Mouse (Mus musculus) intestine, embryonic 16.5 days (tissue): ENCODE measurements around the gene Cib2. TPM values are rescaled to one million over a fixed set of nuclear protein-coding genes. Genes with fewer than 3 reads are reported as not detected.
A peak's percentile ranks its signal among the peaks of the same experiment; 100 is the strongest.
"Not testable (repeated sequence)": the region's sequence is repeated elsewhere in the genome, so short reads cannot be mapped to it uniquely, and the experiment has no call there.

ENCODE experiments used
- ATAC-seq: fragments of 200-750 bp; cut with Nextera tagmentation; 2 replicates; pipeline ENCODE4 v1.8.0; 2017; ENCODE audit warnings: moderate TSS enrichment, moderate library complexity
- H3K27ac ChIP-seq: fragments of 300-500 bp; sonication (generic); 2 replicates; pipeline ENCODE4 v1.5.1; 2014; ENCODE audit warnings: mild to moderate bottlenecking, low read length
- H3K27me3 ChIP-seq: fragments of 300-500 bp; sonication (generic); replicated peaks from 2 replicates; pipeline ENCODE4 v1.6.1; 2014; ENCODE audit warnings: low read length, control low read depth, mixed read lengths; ENCODE audit not compliant: control insufficient read depth, insufficient read depth
- H3K36me3 ChIP-seq: fragments of 300-500 bp; sonication (generic); 2 replicates; pipeline ENCODE4 v1.6.1; 2014; ENCODE audit warnings: low read length, control low read depth; ENCODE audit not compliant: control insufficient read depth, insufficient read depth
- H3K4me1 ChIP-seq: fragments of 300-500 bp; sonication (generic); 2 replicates; pipeline ENCODE4 v1.6.1; 2014; ENCODE audit warnings: low read length, control low read depth, mixed read lengths; ENCODE audit not compliant: control insufficient read depth, insufficient read depth
- H3K4me2 ChIP-seq: fragments of 300-500 bp; sonication (generic); 2 replicates; pipeline ENCODE4 v1.6.1; 2014; ENCODE audit warnings: low read depth, low read length, control low read depth
- H3K4me3 ChIP-seq: fragments of 300-500 bp; sonication (generic); 2 replicates; pipeline ENCODE4 v1.5.1; 2014; ENCODE audit warnings: mild to moderate bottlenecking, low read length
- H3K9ac ChIP-seq: fragments of 300-500 bp; sonication (generic); 2 replicates; pipeline ENCODE4 v1.6.1; 2014; ENCODE audit warnings: low read depth, low read length
- H3K9me3 ChIP-seq: fragments of 300-500 bp; sonication (generic); 2 replicates; pipeline ENCODE4 v1.6.1; 2016; ENCODE audit warnings: low read length, control low read depth; ENCODE audit not compliant: control insufficient read depth
- WGBS: fragments of 180-500 bp; shearing (Covaris S2); extraction: QIAGEN DNeasy Blood & Tissue Kit; methylation state at CpG from one replicate; pipeline ENCODE4 v1.1.7; 2014; 5-methylcytosine and 5-hydroxymethylcytosine counted together
- polyA plus RNA-seq: library from polyadenylated mRNA; unstranded; fragments of >200 nt; fragmentation: Nextera tagmentation; extraction: Ambion mirVana; gene quantifications from 2 replicates; pipeline ENCODE4 v1.2.1, GENCODE M21; 2015

Cib2 gene
- polyA plus RNA-seq, 1 experiment from 2014 or later: 6.6 TPM

GRCm38 (mm10) chr9:54586199-54587061 lies 26.4 kb upstream of the Cib2 start, which contains the start of gene Idh3a:
Idh3a (plus strand) TSS chr9:54586334.
- Histone ChIP-seq H3K9ac (peak within 1 kb of the TSS; percentile 93), H3K4me3 (peak within 1 kb of the TSS; percentile 77), H3K9me3 (no peaks in the 10 kb centered on the region), H3K4me2 (peak within 1 kb of the TSS; percentile 69), H3K27me3 (no peaks in the 10 kb centered on the region), H3K27ac (peak within 1 kb of the TSS; percentile 50), H3K36me3 (0 out of 2 replicates have a peak, but pooled peaks cover 3% of the 10 kb centered on the region), H3K4me1 (peaks cover 8% of the 10 kb centered on the region)
- WGBS: under 1% methylated on average over 73 of the region's 73 CpGs
- ATAC-seq: peak; percentile 99

- Histone ChIP-seq H3K36me3 (0 out of 2 replicates have a peak, but pooled peaks cover under 1% of the 10 kb centered on the region), H3K9ac (0 out of 2 replicates have a peak overlapping the region, but pooled peaks have one; percentile 4), H3K27ac (no peak overlapping the region), H3K9me3 (no peaks in the 10 kb centered on the region), H3K4me2 (peak overlapping the region; percentile 69), H3K27me3 (no peaks in the 10 kb centered on the region), H3K4me3 (peak overlapping the region; percentile 77), H3K4me1 (peaks cover 8% of the 10 kb centered on the region)
- ATAC-seq: peak; percentile 27; the same call in 1 of the 2 replicates
- 29% methylated on average over 5 of the region's 5 CpGs for WGBS
These were observed 25.8 kb upstream of the Cib2 start for GRCm38 (mm10) chr9:54585839-54586198.

- not testable (repeated sequence) for ATAC-seq, H3K27ac ChIP-seq, H3K36me3 ChIP-seq, H3K4me2 ChIP-seq, H3K4me1 ChIP-seq, H3K9me3 ChIP-seq, H3K9ac ChIP-seq, H3K27me3 ChIP-seq, H3K4me3 ChIP-seq
- 83% methylated on average over 2 of the region's 2 CpGs for WGBS
These were observed 24.1 kb upstream of the Cib2 start for GRCm38 (mm10) chr9:54584127-54584526.

GRCm38 (mm10) chr9:54583712-54584111 lies 23.7 kb upstream of the Cib2 start:
- Histone ChIP-seq H3K9ac (no peak overlapping the region), H3K27me3 (no peaks in the 10 kb centered on the region), H3K36me3 (no peaks in the 10 kb centered on the region), H3K27ac (no peak overlapping the region), H3K9me3 (no peaks in the 10 kb centered on the region), H3K4me3 (no peak overlapping the region), H3K4me2 (no peak overlapping the region), H3K4me1 (peaks cover 8% of the 10 kb centered on the region)
- 50% methylated on average over 1 of the region's 1 CpGs for WGBS
- ATAC-seq: no peak

- Histone ChIP-seq H3K9ac (no peak overlapping the region), H3K27ac (peak overlapping the region; percentile 50), H3K4me1 (peaks cover 5% of the 10 kb centered on the region; the same call in 1 of the 2 replicates), H3K4me3 (no peak overlapping the region; the same call in 1 of the 2 replicates), H3K36me3 (no peaks in the 10 kb centered on the region), H3K9me3 (no peaks in the 10 kb centered on the region), H3K4me2 (peak overlapping the region; percentile 27), H3K27me3 (no peaks in the 10 kb centered on the region)
- WGBS: 38% methylated on average over 9 of the region's 9 CpGs
- peak; percentile 91 for ATAC-seq
These were observed 11.3 kb upstream of the Cib2 start for GRCm38 (mm10) chr9:54571130-54571839.

GRCm38 (mm10) chr9:54568732-54569131 lies 8.7 kb upstream of the Cib2 start:
- H3K27ac ChIP-seq: no peak overlapping the region
- H3K4me1 ChIP-seq: peaks cover 5% of the 10 kb centered on the region; the same call in 1 of the 2 replicates
- H3K36me3 ChIP-seq: no peaks in the 10 kb centered on the region
- no peak overlapping the region for H3K4me3 ChIP-seq
- no peak overlapping the region for H3K4me2 ChIP-seq
- ATAC-seq: no peak
- no peak overlapping the region for H3K9ac ChIP-seq
- no peaks in the 10 kb centered on the region for H3K27me3 ChIP-seq
- no peaks in the 10 kb centered on the region for H3K9me3 ChIP-seq
- WGBS: 26% methylated on average over 2 of the region's 2 CpGs

DNA sequence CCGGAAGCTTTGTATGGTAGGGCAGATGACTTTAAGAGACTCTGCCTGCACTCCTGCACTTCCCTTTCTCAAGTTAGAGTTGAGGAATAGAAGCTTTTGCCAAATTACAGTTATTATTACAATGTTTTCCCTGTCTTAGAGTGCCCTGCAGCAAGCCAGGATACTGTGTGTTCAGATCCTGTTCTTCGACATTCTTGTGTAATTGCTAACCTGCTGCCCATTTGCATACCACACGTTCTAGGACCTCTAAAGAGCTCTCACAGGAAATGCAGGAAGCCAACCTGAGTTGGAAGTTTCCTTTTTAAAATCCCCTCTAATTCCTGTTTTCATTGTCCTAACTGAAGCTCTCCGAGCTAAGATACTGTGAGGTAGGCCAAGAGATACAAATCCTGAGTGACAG lies 6.9 kb upstream of the Cib2 start:
- Histone ChIP-seq H3K4me3 (no peak overlapping the region), H3K9me3 (no peaks in the 10 kb centered on the region), H3K9ac (no peak overlapping the region), H3K4me1 (peaks cover 5% of the 10 kb centered on the region; the same call in 1 of the 2 replicates), H3K27ac (no peak overlapping the region), H3K36me3 (no peaks in the 10 kb centered on the region), H3K27me3 (no peaks in the 10 kb centered on the region), H3K4me2 (no peak overlapping the region)
- no peak for ATAC-seq
- WGBS: 51% methylated on average over 4 of the region's 4 CpGs

- no peak overlapping the region for H3K27ac ChIP-seq
- peaks cover 2% of the 10 kb centered on the region; the same call in 1 of the 2 replicates for H3K4me1 ChIP-seq
- ATAC-seq: no peak
- no peak overlapping the region for H3K9ac ChIP-seq
- no peaks in the 10 kb centered on the region for H3K9me3 ChIP-seq
- no peak overlapping the region for H3K4me3 ChIP-seq
- H3K27me3 ChIP-seq: no peaks in the 10 kb centered on the region
- H3K36me3 ChIP-seq: no peaks in the 10 kb centered on the region
- 88% methylated on average over 8 of the region's 8 CpGs for WGBS
- no peak overlapping the region for H3K4me2 ChIP-seq
These were observed 998 bp upstream of the Cib2 start for GRCm38 (mm10) chr9:54560831-54561601.

GRCm38 (mm10) chr9:54558731-54559130 lies 1.3 kb downstream of the Cib2 start:
- no peaks in the 10 kb centered on the region for H3K9me3 ChIP-seq
- no peak overlapping the region for H3K4me3 ChIP-seq
- H3K27ac ChIP-seq: no peak overlapping the region
- H3K36me3 ChIP-seq: no peaks in the 10 kb centered on the region
- 78% methylated on average over 8 of the region's 8 CpGs for WGBS
- H3K4me2 ChIP-seq: no peak overlapping the region
- H3K9ac ChIP-seq: no peak overlapping the region
- no peak for ATAC-seq
- H3K27me3 ChIP-seq: no peaks in the 10 kb centered on the region
- H3K4me1 ChIP-seq: peaks cover 2% of the 10 kb centered on the region; the same call in 1 of the 2 replicates
